Mouse (Mus musculus) spleen, adult 2 months (tissue): Measurements from ENCODE around the gene Trmt112. TPM values are rescaled to one million over a fixed set of nuclear protein-coding genes. Genes with fewer than 3 reads are reported as not detected.

Experiments
- DNase-seq, 2 experiments: peaks; one replicate each; pipeline versions ENCODE4 v3.0.0 to v3.0.0-alpha.2; 2012 to 2021; ENCODE audit warnings: low spot score in 2 of 2, low read depth in 1 of 2
- H3K27ac ChIP-seq: fragments of 200-500 bp; 2 replicates; pipeline ENCODE4 v1.5.1; 2012; ENCODE audit warnings: low read length, inconsistent platforms; ENCODE audit not compliant: insufficient read depth
- H3K27me3 ChIP-seq: fragments of 200-500 bp; 2 replicates; pipeline ENCODE4 v1.6.1; 2012; ENCODE audit warnings: mild to moderate bottlenecking, moderate library complexity, low read length, inconsistent platforms; ENCODE audit not compliant: control insufficient read depth, insufficient read depth
- H3K36me3 ChIP-seq: fragments of 200-500 bp; 2 replicates; pipeline ENCODE4 v1.6.1; 2012; ENCODE audit warnings: mild to moderate bottlenecking, low read length, inconsistent platforms; ENCODE audit not compliant: control insufficient read depth, insufficient read depth
- H3K4me1 ChIP-seq: fragments of 200-500 bp; 2 replicates; pipeline ENCODE4 v1.6.1; 2011; ENCODE audit warnings: inconsistent platforms; ENCODE audit not compliant: control insufficient read depth, insufficient read depth, insufficient read length
- H3K4me3 ChIP-seq: fragments of 200-500 bp; 2 replicates; pipeline ENCODE4 v1.5.1; 2011; ENCODE audit warnings: mild to moderate bottlenecking, inconsistent platforms; ENCODE audit not compliant: insufficient read depth, insufficient read length; ENCODE audit errors: extremely low read depth
- CTCF ChIP-seq: fragments of 200-500 bp; IDR thresholded peaks from 2 replicates; pipeline ENCODE4 v1.5.1; 2011; ENCODE audit warnings: mild to moderate bottlenecking, inconsistent platforms; ENCODE audit not compliant: insufficient read depth, insufficient read length, insufficient replicate concordance; ENCODE audit errors: extremely low read depth
- POLR2A ChIP-seq: fragments of 200-500 bp; IDR thresholded peaks from 2 replicates; pipeline ENCODE4 v1.6.1; 2011; ENCODE audit warnings: low read depth, low read length, inconsistent platforms
- WGBS: fragments of 180-500 bp; shearing (Covaris S2); methylation state at CpG from one replicate; pipeline ENCODE4 v1.1.7; 2018; 5-methylcytosine and 5-hydroxymethylcytosine counted together
- polyA plus RNA-seq: library from polyadenylated mRNA; depleted of rRNA; stranded (reverse); fragments of >200 nt; gene quantifications from 2 replicates; pipeline ENCODE4 v1.2.3, GENCODE M21; 2012; rRNA removed

Trmt112 gene
- polyA plus RNA-seq: 135 and 150 TPM in 2 replicates

- TF ChIP-seq CTCF (no peak), POLR2A (peak; percentile 88; the same call in 1 of the 2 replicates)
- H3K27ac ChIP-seq: peak within 1 kb of the TSS; percentile 95
- H3K27me3 ChIP-seq: no peaks in the 10 kb centered on the region
- peak within 1 kb of the TSS; percentile 71 for H3K4me3 ChIP-seq
- H3K36me3 ChIP-seq: peaks cover 29% of the 10 kb centered on the region
- 1% methylated on average over 65 of the region's 65 CpGs for WGBS
- H3K4me1 ChIP-seq: peaks cover 12% of the 10 kb centered on the region; the same call in 1 of the 2 replicates
- peak; percentile 86 to 89 for DNase-seq
These were observed at the start of gene Trmt112, which contains the start of gene Prdx5 for GRCm38 (mm10) chr19:6909507-6910289. TSS of gene Trmt112 (plus strand) at chr19:6909698. TSS of gene Prdx5 (minus strand) at chr19:6910106.

GRCm38 (mm10) chr19:6859971-6860370 lies 49.5 kb upstream of the Trmt112 start:
- H3K4me1 ChIP-seq: peaks cover 39% of the 10 kb centered on the region
- WGBS: 70% methylated on average over 3 of the region's 3 CpGs
- H3K27me3 ChIP-seq: no peaks in the 10 kb centered on the region
- H3K36me3 ChIP-seq: no peaks in the 10 kb centered on the region
- no peak for DNase-seq
- no peak for TF ChIP-seq POLR2A
- no peak overlapping the region for H3K27ac ChIP-seq
- no peak overlapping the region for H3K4me3 ChIP-seq

GRCm38 (mm10) chr19:6860706-6861105 lies 48.8 kb upstream of the Trmt112 start:
- DNase-seq: peak; percentile 45 to 72
- Histone ChIP-seq H3K27ac (no peak overlapping the region; the same call in 1 of the 2 replicates), H3K27me3 (no peaks in the 10 kb centered on the region), H3K4me1 (peaks cover 34% of the 10 kb centered on the region; the same call in 1 of the 2 replicates), H3K4me3 (no peak overlapping the region), H3K36me3 (no peaks in the 10 kb centered on the region)
- TF ChIP-seq POLR2A: no peak
- TF ChIP-seq CTCF: no peak
- 38% methylated on average over 6 of the region's 6 CpGs for WGBS

GRCm38 (mm10) chr19:6861451-6861850 lies 48.0 kb upstream of the Trmt112 start:
- WGBS: 96% methylated on average over 4 of the region's 4 CpGs
- Histone ChIP-seq H3K36me3 (no peaks in the 10 kb centered on the region), H3K27ac (no peak overlapping the region), H3K4me3 (no peak overlapping the region), H3K4me1 (peaks cover 28% of the 10 kb centered on the region; the same call in 1 of the 2 replicates), H3K27me3 (no peaks in the 10 kb centered on the region)
- no peak for DNase-seq
- TF ChIP-seq CTCF (no peak), POLR2A (no peak)

GRCm38 (mm10) chr19:6869355-6869754 lies 40.1 kb upstream of the Trmt112 start:
- Histone ChIP-seq H3K36me3 (no peaks in the 10 kb centered on the region), H3K27ac (peak overlapping the region; percentile 69), H3K4me1 (peaks cover 19% of the 10 kb centered on the region; the same call in 1 of the 2 replicates), H3K4me3 (peak overlapping the region; percentile 51), H3K27me3 (no peaks in the 10 kb centered on the region)
- no peak for TF ChIP-seq POLR2A
- no peak for TF ChIP-seq CTCF
- WGBS: 1% methylated on average over 5 of the region's 5 CpGs
- DNase-seq: peak; percentile 49 to 59

- H3K36me3 ChIP-seq: no peaks in the 10 kb centered on the region
- no peak overlapping the region for H3K4me3 ChIP-seq
- WGBS: 30% methylated on average over 5 of the region's 5 CpGs
- peak overlapping the region; percentile 28 for H3K27ac ChIP-seq
- H3K4me1 ChIP-seq: peaks cover 19% of the 10 kb centered on the region; the same call in 1 of the 2 replicates
- H3K27me3 ChIP-seq: no peaks in the 10 kb centered on the region
- TF ChIP-seq POLR2A: no peak
- TF ChIP-seq CTCF: peak; percentile 59; the same call in 1 of the 2 replicates
- peak; percentile 45 to 50 for DNase-seq
These were observed 37.8 kb upstream of the Trmt112 start for GRCm38 (mm10) chr19:6871574-6872271.

- Histone ChIP-seq H3K4me3 (no peak overlapping the region), H3K4me1 (peaks cover 19% of the 10 kb centered on the region; the same call in 1 of the 2 replicates), H3K27ac (no peak overlapping the region), H3K36me3 (no peaks in the 10 kb centered on the region), H3K27me3 (no peaks in the 10 kb centered on the region)
- DNase-seq: no peak
- TF ChIP-seq POLR2A: no peak
- no peak for TF ChIP-seq CTCF
- WGBS: 39% methylated on average over 3 of the region's 3 CpGs
These were observed 36.8 kb upstream of the Trmt112 start for GRCm38 (mm10) chr19:6872701-6873100.
